Mouse (Mus musculus): Measurements from ENCODE around the gene Olfr354.

The Olfr354 gene

DNA sequence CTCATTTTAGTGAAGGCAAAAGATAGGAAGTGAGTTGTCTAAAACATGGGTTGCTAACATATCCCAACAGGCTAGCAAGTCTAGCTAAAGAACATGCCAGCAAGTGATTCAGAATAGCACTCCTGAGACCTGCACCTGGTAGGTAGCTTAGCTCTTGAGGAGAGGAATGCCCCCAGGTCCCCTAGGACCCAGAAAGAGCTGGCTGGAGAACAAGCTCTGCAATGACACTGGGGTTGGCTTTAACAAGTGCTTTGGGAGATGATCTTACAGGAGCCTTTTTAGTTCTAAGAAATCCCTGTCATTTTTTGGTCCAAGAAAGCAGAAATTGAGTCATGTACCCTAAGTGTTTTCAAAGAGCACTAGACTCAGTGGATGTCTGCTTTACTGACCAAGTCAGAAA lies at the start of gene Olfr354:
TSS of gene Olfr354 (plus strand) at position 301 of the 400 bp plus-strand sequence.
- no peak for DNase-seq (ENCODE audit: low read depth, low spot score)

DNA sequence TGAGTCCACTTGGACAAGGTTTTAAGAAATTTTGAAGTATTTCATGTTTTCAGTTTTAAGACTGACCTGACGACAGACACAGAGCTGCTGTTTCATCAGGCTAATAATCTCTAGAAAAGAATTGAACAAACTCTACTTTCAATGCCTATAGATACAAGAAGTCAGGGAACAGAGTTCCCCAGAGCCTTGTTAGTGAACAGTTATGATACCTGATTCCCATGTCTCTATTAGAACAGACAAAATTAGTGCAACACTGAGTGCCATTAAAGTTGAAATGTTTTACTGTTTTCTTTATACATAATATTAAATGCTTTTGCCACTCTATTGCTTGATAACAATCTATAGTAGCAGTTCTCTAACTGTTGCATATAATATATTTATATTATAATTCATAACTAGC lies 42.9 kb upstream of the Olfr354 start, which contains the start of gene Olfr351:
TSS of gene Olfr351 (minus strand) at position 101 of the 400 bp plus-strand sequence.
- no peak for DNase-seq (ENCODE audit: low read depth, low spot score)

DNA sequence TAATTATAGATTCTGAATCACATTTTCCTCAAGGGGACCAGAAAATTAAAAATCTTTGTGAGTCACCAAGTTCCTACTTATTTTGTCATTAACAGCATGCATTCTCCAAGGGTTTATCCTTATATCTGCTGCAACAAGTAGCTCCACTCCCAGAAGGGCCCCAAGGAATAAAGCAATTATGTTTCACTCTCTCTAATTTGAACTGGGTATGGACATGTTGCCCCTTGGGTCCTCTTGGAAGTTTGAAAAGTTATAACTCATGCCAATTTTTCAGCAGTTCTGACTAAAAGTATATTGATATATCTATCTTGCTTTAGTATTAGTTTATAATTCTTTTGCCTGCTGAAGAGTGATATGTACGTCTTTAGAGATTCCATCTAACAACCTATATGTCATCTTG lies 37.3 kb upstream of the Olfr354 start, which contains the start of gene Olfr352:
TSS of gene Olfr352 (plus strand) at position 301 of the 400 bp plus-strand sequence.
- no peak for DNase-seq (ENCODE audit: low read depth, low spot score)

DNA sequence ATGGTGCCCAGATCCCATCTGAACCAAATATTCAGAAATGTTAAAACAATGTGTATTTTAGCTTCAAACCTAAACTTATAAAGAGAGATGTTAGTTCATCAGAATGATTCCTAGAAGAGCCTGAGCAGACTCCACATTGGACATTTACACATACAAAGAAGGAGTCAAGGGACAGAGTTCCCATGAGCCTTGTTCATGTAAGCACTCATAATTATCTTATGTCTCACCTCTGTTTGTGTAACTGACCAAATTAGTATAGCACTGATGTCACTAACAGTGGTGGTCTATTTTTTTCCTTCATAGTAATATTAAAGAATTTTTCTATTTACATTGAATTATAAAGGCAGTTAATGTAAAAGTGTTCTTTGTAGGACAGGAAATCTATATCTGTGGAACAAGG lies 12.6 kb upstream of the Olfr354 start, which contains the start of gene Olfr353:
TSS of gene Olfr353 (minus strand) at position 101 of the 400 bp plus-strand sequence.
- no peak for DNase-seq (ENCODE audit: low read depth, low spot score)

DNA sequence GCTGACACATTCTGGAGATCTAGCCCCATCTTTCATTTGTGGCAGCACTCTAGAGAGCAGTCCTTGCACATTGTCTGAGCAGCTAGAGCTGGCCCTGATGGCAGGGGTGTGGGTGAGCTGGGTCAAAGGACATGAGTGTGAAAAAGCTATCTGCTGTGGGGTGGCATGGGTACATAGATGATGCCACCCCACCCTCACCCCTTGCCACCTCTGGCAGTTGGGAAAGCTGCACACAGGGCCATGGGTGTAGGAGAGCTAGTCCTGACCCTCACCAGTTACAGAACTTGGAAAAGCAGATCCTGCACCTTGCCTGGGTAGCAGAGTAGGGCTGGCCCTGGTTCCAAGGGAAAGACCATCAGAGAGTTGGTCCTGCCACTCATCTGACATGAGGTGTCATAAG lies 8.4 kb upstream of the Olfr354 start:
- DNase-seq (ENCODE audit: low read depth, low spot score): no peak

DNA sequence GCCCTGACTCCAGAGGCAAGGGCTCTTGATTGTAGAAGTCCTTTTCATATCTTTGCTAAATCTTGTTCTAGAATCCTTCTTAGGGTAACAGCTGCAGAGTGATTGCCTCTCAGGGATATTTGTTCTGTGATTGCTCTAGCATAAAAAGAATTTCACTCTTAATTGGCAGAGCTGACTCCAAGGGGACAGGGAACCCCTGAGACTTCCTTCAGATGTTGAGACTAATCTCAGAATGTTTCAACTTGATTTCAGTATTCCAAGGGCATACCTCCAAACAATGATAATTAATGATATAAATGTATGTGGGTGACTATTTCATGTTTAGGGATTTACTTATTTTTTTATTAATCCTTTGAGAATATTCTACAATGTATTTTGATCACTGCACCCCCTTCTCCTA lies 23.3 kb downstream of the Olfr354 start, which contains the start of gene Olfr355:
TSS of gene Olfr355 (minus strand) at position 101 of the 400 bp plus-strand sequence.
- no peak for DNase-seq (ENCODE audit: low read depth, low spot score)

DNA sequence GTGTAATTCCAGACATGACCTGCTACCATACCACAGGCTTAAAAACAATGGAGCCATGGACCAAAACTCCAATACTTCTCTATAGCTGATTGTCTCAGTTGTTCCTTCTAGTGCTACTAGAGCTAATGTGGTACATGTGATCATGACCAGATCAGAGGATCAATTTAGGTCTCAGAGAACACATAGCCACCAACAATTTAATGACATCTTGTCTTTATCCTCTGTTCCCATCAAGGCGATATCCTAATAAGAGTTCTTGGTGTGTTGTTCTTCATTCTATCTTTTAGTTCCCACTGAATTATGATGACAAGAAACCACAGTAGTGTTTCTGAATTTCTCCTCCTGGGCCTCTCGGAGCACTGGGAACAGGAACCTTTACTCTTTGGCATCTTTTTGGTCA lies 31.3 kb downstream of the Olfr354 start, which contains the start of gene Olfr356:
TSS of gene Olfr356 (plus strand) at position 301 of the 400 bp plus-strand sequence.
- DNase-seq (ENCODE audit: low read depth, low spot score): no peak

Data from mesoderm, embryonic 11.5 days (tissue).